Mouse (Mus musculus) embryonic facial prominence, embryonic 12.5 days (tissue): ENCODE data around the gene Serpinb1c. TPM values are rescaled to one million over a fixed set of nuclear protein-coding genes. Genes with fewer than 3 reads are reported as not detected.

Source experiments
- ATAC-seq: fragments of 200-750 bp; cut with Nextera tagmentation; 2 replicates; pipeline ENCODE4 v1.8.0; 2017; ENCODE audit not compliant: insufficient number of reproducible peaks, insufficient read depth, low FRiP score, low TSS enrichment
- H3K27ac ChIP-seq: fragments of 300-500 bp; sonication (generic); 2 replicates; pipeline ENCODE4 v1.5.1; 2016; ENCODE audit warnings: mild to moderate bottlenecking
- H3K27me3 ChIP-seq: fragments of 300-500 bp; sonication (generic); 2 replicates; pipeline ENCODE4 v1.6.1; 2016; ENCODE audit warnings: mild to moderate bottlenecking, moderate library complexity
- H3K36me3 ChIP-seq: fragments of 300-500 bp; sonication (generic); 2 replicates; pipeline ENCODE4 v1.6.1; 2016; ENCODE audit warnings: mild to moderate bottlenecking
- H3K4me1 ChIP-seq: fragments of 300-500 bp; sonication (generic); 2 replicates; pipeline ENCODE4 v1.6.1; 2016
- H3K4me2 ChIP-seq: fragments of 300-500 bp; sonication (generic); replicated peaks from 2 replicates; pipeline ENCODE4 v1.6.1; 2016; ENCODE audit warnings: mild to moderate bottlenecking, moderate library complexity
- H3K4me3 ChIP-seq: fragments of 300-500 bp; sonication (generic); 2 replicates; pipeline ENCODE4 v1.5.1; 2016; ENCODE audit warnings: mild to moderate bottlenecking
- H3K9ac ChIP-seq: fragments of 300-500 bp; sonication (generic); 2 replicates; pipeline ENCODE4 v1.6.1; 2016; ENCODE audit warnings: mild to moderate bottlenecking, moderate library complexity
- H3K9me3 ChIP-seq: fragments of 300-500 bp; sonication (generic); 2 replicates; pipeline ENCODE4 v1.6.1; 2016; ENCODE audit warnings: mild to moderate bottlenecking, moderate library complexity
- WGBS: fragments of 180-500 bp; shearing (Covaris S2); methylation state at CpG from one replicate; pipeline ENCODE4 v1.1.7; 2016; 5-methylcytosine and 5-hydroxymethylcytosine counted together
- polyA plus RNA-seq: library from polyadenylated mRNA; unstranded; fragments of >200 nt; fragmentation: Nextera tagmentation; extraction: Ambion mirVana; gene quantifications from 2 replicates; pipeline ENCODE4 v1.2.1, GENCODE M21; 2016

Gene Serpinb1c
- polyA plus RNA-seq, 1 experiment from 2014 or later: not detected

DNA sequence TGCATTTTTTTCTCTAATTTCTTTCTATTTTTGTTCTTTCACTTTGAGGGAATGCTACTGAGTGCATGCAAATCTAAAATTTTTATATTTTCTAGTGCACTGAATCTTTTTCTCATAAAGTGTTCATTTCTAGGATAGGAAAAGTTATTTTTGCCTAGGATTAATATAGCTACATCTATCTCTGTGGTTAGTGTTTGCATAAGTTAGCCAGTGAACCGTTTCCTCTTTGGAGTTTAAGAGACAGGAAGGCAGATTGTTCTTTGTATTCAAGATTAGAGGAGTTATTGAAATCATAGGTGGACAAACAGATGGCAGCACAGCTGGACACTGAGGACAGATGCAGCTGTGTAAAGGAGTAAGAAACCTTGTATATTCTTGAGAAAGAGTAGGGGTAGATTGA, 58.7 kb downstream of the Serpinb1c start:
- Histone ChIP-seq H3K9me3 (no peaks in the 10 kb centered on the region), H3K4me2 (no peak overlapping the region), H3K9ac (no peak overlapping the region), H3K36me3 (no peaks in the 10 kb centered on the region), H3K27ac (no peak overlapping the region), H3K27me3 (no peaks in the 10 kb centered on the region), H3K4me3 (no peak overlapping the region), H3K4me1 (no peaks in the 10 kb centered on the region)
- WGBS: 50% methylated on average over 1 of the region's 1 CpGs
- ATAC-seq: no peak

DNA sequence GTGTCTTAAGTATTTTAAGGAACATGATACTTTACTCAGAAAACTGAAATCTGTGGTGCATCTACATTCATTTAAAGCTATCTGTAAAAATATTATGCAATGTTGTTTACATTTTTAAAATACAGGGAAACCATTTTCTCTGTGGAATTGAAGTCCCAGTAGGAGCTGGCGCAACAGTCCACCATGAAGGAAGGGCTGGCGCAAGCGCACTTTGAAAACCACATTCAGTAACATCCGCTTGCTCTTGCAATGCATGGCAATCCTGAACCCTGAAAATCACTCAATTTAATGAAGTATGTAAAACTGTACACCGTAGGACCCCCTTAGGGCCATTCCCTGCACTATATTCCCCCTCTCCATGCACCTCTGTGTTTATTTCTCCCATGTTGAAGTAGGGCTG, 63.5 kb downstream of the Serpinb1c start:
- Histone ChIP-seq H3K4me1 (no peaks in the 10 kb centered on the region), H3K27ac (no peak overlapping the region), H3K27me3 (no peaks in the 10 kb centered on the region), H3K4me2 (no peak overlapping the region), H3K9me3 (no peaks in the 10 kb centered on the region), H3K9ac (no peak overlapping the region), H3K36me3 (no peaks in the 10 kb centered on the region), H3K4me3 (no peak overlapping the region)
- 91% methylated on average over 5 of the region's 5 CpGs for WGBS
- no peak for ATAC-seq

DNA sequence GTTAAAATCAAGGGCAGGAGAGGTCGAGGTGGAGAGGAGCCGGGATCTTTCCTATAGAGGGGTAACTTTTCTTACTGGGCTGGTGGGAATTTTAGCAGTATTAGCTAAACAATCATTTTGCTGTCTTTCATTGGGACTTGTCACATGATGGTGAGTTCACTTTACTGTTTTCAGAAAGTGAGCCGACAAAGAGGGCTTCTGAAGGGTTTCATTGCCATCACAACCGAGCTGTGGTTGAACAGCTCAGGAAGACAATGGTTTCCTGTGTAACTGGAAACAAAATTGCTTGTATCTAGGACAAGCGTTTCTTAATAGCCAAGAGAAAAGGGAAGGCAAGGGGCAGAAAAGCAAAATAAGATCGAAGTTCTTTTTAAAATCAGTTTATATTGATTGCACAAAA, 64.8 kb downstream of the Serpinb1c start:
- Histone ChIP-seq H3K4me3 (no peak overlapping the region), H3K4me2 (no peak overlapping the region), H3K36me3 (no peaks in the 10 kb centered on the region), H3K4me1 (no peaks in the 10 kb centered on the region), H3K9ac (no peak overlapping the region), H3K9me3 (no peaks in the 10 kb centered on the region), H3K27me3 (no peaks in the 10 kb centered on the region), H3K27ac (no peak overlapping the region)
- no peak for ATAC-seq
- WGBS: 45% methylated on average over 6 of the region's 6 CpGs

DNA sequence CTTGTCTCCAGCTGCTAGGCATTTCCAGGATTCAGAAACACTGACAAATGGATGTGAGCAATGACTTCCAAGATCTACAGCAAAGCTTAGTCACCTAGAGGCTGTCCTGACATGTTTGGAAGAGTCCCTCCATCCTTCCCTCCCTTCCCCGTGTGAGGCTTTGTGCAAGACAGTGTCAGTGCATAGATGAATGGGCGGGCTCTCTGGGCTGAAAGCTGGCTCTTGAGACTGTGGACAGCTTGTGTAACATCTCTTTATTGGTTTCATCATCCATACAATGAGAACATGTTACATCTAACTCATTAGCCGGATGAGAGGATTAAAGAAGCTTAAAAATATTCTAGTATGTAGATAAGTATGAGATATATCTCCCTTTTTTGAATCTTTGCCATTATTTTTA, 65.2 kb downstream of the Serpinb1c start:
- Histone ChIP-seq H3K4me2 (no peak overlapping the region), H3K4me3 (no peak overlapping the region), H3K4me1 (no peaks in the 10 kb centered on the region), H3K27me3 (no peaks in the 10 kb centered on the region), H3K9ac (no peak overlapping the region), H3K36me3 (no peaks in the 10 kb centered on the region), H3K27ac (no peak overlapping the region), H3K9me3 (no peaks in the 10 kb centered on the region)
- ATAC-seq: no peak
- 73% methylated on average over 3 of the region's 3 CpGs for WGBS

DNA sequence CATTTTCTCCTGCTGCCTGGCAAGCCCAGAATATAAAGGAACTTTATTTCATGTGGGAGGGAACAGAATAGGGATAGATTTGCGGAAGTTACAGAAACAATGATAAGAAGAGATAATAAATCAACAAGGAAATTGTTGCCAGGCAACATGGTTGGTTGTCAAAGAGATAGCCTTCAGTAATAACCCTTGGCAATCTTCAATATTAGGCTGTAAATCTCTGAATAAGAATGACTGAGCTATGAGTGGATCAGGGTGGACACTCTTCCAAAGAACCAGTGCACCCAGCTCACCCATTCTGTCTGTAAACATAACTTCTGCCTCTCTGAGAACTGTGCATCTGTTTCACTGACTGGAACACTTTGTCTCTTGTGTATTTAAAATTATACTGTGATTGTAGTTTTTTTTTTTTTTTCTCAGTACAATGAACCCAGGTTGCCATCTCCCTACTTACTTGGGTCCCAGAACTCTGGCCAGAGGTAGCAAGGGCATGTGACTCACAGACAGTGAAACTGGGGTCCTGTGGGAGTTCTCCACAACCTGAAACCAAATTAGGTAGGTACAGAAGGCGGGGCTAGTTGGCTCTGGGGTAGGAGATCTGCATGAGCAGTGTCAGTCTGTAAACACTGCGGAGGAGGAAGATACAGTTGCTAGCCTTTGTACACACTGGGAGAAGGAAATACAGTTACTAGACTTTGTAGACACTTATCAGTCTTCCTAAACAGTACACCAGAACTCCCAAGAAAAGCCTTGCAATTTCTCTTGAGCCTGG, 66.3 kb downstream of the Serpinb1c start:
- WGBS: 86% methylated on average over 3 of the region's 3 CpGs
- Histone ChIP-seq H3K27me3 (no peaks in the 10 kb centered on the region), H3K27ac (no peak overlapping the region), H3K9me3 (no peaks in the 10 kb centered on the region), H3K4me3 (no peak overlapping the region), H3K4me1 (no peaks in the 10 kb centered on the region), H3K36me3 (no peaks in the 10 kb centered on the region), H3K4me2 (no peak overlapping the region), H3K9ac (no peak overlapping the region)
- ATAC-seq: no peak

Other genes starting within 250 kb of the Serpinb1c start
- 1.4 and 2.3 TPM in 2 replicates for gene Mylk4, start 114.3 kb downstream of the Serpinb1c start, polyA plus RNA-seq
- 32.9 and 33.7 TPM in 2 replicates for gene Wrnip1, start 96.2 kb downstream of the Serpinb1c start, polyA plus RNA-seq
- gene D930007J09Rik, start 95.4 kb downstream of the Serpinb1c start, polyA plus RNA-seq: not detected in 2 replicates
- gene Serpinb1a, start 47.0 kb downstream of the Serpinb1c start, polyA plus RNA-seq: 1.2 and 1.4 TPM in 2 replicates
- gene Serpinb6b, start 67.0 kb upstream of the Serpinb1c start, polyA plus RNA-seq: 1.0 and 1.1 TPM in 2 replicates
- gene Serpinb9, start 105.0 kb upstream of the Serpinb1c start, polyA plus RNA-seq: 2.2 and 2.6 TPM in 2 replicates
- 0.08 TPM in 1 of 2 replicates, not detected in the other for gene Serpinb9b, start 129.2 kb upstream of the Serpinb1c start, polyA plus RNA-seq
- 0.15 and 1.3 TPM in 2 replicates for gene Serpinb1b, start 180.4 kb upstream of the Serpinb1c start, polyA plus RNA-seq